Mouse (Mus musculus) kidney, adult 2 months (tissue): ENCODE data around the gene Ptprg.

Experiments
- CTCF ChIP-seq: fragments of 200-500 bp; conservative IDR thresholded peaks from 2 replicates; pipeline ENCODE4 v1.5.1; 2011; ENCODE audit warnings: low read depth, mild to moderate bottlenecking, control low read depth, low read length, moderate library complexity, mixed read lengths; ENCODE audit not compliant: insufficient read depth, insufficient read length
- POLR2A ChIP-seq: fragments of 200-500 bp; IDR thresholded peaks from one replicate; pipeline ENCODE4 v1.6.1; 2011; ENCODE audit warnings: low read depth, low read length, control low read depth

DNA sequence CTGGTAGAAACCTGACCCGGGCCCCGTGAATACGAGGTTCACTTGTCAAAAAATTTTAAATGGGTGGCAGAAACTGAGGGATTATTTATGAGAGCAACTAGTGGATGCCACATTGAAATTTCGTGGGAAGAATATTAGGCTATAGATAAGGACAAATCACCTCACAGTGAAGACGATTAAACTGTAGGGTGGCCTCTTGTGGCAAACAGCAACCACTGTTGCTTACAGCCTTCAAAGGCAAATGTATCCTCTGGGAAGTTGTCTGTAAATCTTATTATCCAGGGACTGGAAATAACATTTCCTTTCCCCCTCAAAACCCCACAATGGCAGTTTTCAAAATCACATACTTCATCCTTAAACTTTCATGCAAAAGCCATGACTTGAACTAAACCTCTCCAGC lies 253.3 kb downstream of the Ptprg start:
- TF ChIP-seq CTCF (no peak), POLR2A (no peak)
